Mouse (Mus musculus): ENCODE measurements around the gene Adora2a.
"Not testable (repeated sequence)": the region's sequence is repeated elsewhere in the genome, so short reads cannot be mapped to it uniquely, and the experiment has no call there.

Gene Adora2a

GRCm38 (mm10) chr10:75350564-75350963 lies 33.9 kb downstream of the Adora2a start:
- no peak for DNase-seq

GRCm38 (mm10) chr10:75352541-75352940 lies 35.9 kb downstream of the Adora2a start:
- no peak for DNase-seq

DNA sequence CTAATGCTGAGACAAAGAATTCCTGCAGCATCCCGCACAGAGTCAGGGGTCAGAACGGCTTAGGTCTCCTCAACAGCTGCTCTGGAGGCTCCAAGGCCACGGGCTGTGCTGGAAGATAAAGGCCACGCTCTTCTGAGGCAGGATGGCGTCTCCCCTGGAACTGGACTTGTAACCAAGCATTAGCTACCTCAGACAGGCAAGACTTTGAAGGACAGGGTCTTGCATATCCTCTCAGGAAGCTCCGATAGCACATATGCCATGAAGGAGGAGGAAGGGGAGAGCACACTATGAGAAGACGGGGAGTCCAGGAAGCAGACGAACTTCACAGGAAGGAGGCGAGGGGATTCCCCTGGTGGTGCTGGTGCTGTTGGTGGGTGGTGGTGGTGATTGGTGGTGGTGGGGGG lies 37.2 kb downstream of the Adora2a start:
- DNase-seq = not testable (repeated sequence)

DNA sequence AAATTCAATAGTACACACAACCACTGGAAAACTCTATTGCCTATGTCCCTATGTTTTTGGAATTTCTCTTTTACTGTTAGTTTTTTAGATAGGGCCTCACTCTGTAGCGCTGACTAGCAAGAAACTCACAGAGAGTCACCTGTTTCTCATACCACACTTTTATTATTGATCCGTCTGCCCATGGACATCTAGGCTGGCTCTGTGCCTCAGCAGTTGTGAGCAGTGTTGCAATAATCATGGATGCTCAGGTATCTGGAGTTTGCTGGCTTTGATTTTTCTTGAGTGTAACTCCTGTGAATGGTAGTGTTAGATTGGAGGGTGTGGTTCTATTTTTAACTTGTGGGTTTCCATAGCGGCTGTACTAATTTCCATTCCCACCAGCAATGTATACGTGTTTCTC lies 38.7 kb downstream of the Adora2a start:
- DNase-seq = no peak

DNA sequence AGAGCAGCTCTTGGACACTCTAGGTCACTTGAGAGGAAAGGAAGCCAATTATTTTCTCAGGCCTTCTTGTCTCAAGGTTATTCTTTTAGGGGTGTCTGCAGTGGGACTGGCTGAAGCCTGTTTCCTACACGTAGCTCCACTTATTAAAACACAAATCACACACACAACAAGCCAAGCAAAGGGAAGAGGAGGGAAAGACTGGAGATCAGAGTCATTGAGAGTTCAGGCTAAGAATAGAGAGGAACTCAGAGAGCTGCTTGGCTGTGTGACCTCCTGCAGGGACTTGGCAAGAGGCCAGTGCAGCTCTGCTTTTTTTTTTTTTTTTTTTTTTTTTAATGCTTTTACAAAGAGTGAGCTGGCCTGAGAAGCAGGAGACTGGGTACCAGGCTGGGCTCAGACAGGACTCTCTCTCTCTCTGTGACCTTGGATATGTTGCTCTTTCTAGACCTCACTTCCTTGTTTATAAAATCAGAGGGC lies 47.6 kb downstream of the Adora2a start:
- peak; percentile 8 for DNase-seq

- DNase-seq = no peak
Observed at GRCm38 (mm10) chr10:75364796-75365195, 48.1 kb downstream of the Adora2a start.

- DNase-seq = no peak
Observed at GRCm38 (mm10) chr10:75365231-75365633, 48.6 kb downstream of the Adora2a start.

GRCm38 (mm10) chr10:75373655-75374351 lies 57.1 kb downstream of the Adora2a start:
- DNase-seq = peak; percentile 7

DNA sequence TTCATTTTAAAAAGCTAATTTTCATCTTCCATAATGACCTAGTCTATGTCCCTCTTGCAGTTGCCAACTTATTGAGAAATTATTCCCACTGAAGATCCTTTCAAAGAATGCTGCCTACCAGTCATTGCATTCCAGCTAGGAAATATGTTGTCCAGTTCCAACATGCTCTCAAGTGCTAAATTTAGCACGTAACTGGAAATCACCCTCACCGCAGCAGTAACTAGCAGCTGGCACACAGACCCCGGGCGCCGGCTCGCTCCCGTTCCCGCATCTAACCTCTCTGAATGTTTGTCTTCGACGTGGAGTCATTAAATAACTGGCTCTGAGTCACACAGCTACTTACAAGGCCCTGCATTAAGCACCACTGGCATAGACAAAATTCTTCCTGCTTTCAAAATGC lies 62.0 kb downstream of the Adora2a start:
- DNase-seq = no peak

All from cerebellum, adult 11 months (tissue).